Mouse (Mus musculus): ENCODE data around the gene Adam12. TPM values are rescaled to one million over a fixed set of nuclear protein-coding genes. Genes with fewer than 3 reads are reported as not detected.

The Adam12 gene
- total RNA-seq, 2 experiments from 2014 or later = 0.31 to 0.78 TPM

GRCm38 (mm10) chr7:133946757-133947345 is 285.1 kb downstream of the Adam12 start:
- TF ChIP-seq CTCF (IDR thresholded peaks at IDR 0.05) = no peak
- DNase-seq = no peak
- Histone ChIP-seq H3K4me3 (no peak overlapping the region), H3K27ac (no peak overlapping the region)
- intact Hi-C loops (cut with DNase I) = no loop called here

DNA sequence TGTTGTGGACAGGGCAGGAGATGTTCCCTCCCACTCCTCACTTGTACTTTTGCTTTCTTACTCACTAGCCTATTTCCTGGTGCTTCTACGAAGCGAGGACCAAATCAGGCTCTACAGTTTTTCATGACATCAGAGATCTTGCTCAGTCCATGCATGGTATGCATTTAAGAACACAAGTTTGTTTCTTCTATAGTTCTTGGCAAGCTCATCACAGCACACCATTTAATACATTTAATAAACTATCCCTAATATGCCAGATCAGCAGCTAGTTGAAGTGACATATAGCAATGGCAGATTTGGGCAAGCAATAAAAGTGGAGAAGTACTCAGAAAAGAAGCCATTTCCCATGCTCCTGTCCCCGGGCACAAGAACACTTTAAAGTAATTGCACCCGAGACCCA is 285.8 kb downstream of the Adam12 start:
- intact Hi-C loops (cut with DNase I) = no loop called here
- DNase-seq = no peak
- Histone ChIP-seq H3K4me3 (no peak overlapping the region), H3K27ac (no peak overlapping the region)
- TF ChIP-seq CTCF (IDR thresholded peaks at IDR 0.05) = no peak

- H3K27ac ChIP-seq = no peak overlapping the region
- no peak for DNase-seq
- no peak for TF ChIP-seq CTCF (IDR thresholded peaks at IDR 0.05)
- intact Hi-C loops (cut with DNase I) = no loop called here
- no peak overlapping the region for H3K4me3 ChIP-seq
These were observed 291.5 kb downstream of the Adam12 start for GRCm38 (mm10) chr7:133940405-133940804.

DNA sequence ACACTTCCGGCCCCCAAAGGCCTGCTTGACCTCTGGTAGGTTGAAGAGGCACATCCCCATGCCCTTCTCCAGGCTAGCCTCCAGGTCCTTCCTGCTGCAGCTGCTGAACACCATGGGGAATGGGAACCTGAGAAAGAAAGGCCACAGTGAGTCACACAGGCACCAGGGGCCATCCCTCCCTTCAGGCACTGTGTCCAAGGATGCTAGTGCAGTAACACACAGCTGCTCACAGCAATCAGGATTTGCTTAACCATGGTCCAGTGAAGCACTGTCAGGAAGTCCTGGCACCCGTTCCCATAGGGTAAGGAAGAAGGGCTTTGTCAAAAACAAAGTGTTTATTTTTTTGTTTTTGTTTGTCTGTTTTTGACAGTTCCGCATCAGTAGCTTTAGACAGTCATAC is 294.5 kb downstream of the Adam12 start:
- Histone ChIP-seq H3K4me3 (no peak overlapping the region), H3K27ac (no peak overlapping the region)
- intact Hi-C loops (cut with DNase I) = no loop called here
- DNase-seq = no peak
- TF ChIP-seq CTCF (IDR thresholded peaks at IDR 0.05) = no peak

DNA sequence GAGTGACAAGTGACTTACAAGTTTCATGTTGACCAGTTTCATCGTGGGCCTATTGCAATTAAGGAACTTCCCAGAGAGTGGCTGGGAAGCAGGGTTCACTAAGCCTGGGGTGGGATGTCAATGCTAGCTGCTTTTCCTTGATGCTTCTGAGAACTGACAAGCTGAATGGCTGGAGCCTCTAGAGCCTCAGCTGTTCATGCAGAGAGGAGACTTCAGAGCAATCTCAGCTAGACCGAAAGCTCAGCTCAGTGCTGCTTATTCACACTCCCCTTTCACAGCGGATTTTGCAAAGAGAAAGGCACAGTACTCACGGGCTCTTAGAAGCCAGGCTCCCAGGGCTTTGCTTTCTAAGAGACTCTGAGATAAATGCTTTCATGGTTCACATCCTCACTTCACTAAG is 295.6 kb downstream of the Adam12 start:
- Histone ChIP-seq H3K27ac (no peak overlapping the region), H3K4me3 (no peak overlapping the region)
- intact Hi-C loops (cut with DNase I) = no loop called here
- TF ChIP-seq CTCF (IDR thresholded peaks at IDR 0.05) = no peak
- no peak for DNase-seq

DNA sequence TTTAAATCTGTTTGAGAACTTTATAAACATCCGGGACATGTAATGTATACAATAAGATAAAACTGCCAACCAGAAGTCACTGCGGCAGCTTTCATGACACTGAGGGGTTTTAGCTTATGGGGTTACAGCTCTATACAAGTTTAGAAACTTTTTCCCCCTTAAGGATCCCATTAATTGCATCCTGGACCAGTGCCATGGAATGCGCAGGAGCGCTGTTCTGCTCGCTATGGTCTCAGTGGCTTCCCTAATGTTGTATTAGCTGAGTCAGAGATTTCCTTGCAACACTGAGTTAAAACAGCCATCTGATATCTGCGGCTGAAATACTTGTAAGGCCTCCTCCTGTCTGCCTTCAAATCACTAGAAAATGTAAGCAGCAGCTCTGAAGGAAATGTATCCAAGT is 298.6 kb downstream of the Adam12 start:
- intact Hi-C loops (cut with DNase I) = no loop called here
- TF ChIP-seq CTCF (IDR thresholded peaks at IDR 0.05) = no peak
- Histone ChIP-seq H3K27ac (no peak overlapping the region), H3K4me3 (no peak overlapping the region)
- no peak for DNase-seq

- intact Hi-C loops (cut with DNase I) = no loop called here
- no peak for TF ChIP-seq CTCF (IDR thresholded peaks at IDR 0.05)
- Histone ChIP-seq H3K27ac (no peak overlapping the region), H3K4me3 (no peak overlapping the region)
- no peak for DNase-seq
These were observed 300.5 kb downstream of the Adam12 start for GRCm38 (mm10) chr7:133931481-133931880.

DNA sequence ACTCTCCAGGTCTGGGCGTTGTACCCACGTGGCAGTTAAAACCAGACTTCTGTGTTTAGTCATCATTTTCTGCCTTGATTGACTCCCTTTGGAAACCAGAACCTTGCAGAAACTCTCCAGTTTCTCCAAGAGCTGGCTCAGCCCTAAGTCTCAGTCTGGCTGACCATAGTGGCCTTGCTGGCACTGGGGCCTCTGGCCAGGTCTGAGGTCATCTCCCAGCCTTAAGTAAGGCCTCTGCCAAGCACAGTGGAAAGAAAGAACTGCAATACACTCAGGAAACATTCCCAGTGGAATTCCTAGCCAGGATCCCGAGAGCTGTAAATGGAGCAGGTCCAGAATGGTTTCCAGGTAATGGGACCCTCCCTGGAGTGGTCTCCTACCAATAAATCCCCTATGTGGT is 303.0 kb downstream of the Adam12 start:
- H3K27ac ChIP-seq = no peak overlapping the region
- TF ChIP-seq CTCF (IDR thresholded peaks at IDR 0.05) = no peak
- intact Hi-C loops (cut with DNase I) = no loop called here
- peak; percentile 47 for DNase-seq
- H3K4me3 ChIP-seq = no peak overlapping the region

DNA sequence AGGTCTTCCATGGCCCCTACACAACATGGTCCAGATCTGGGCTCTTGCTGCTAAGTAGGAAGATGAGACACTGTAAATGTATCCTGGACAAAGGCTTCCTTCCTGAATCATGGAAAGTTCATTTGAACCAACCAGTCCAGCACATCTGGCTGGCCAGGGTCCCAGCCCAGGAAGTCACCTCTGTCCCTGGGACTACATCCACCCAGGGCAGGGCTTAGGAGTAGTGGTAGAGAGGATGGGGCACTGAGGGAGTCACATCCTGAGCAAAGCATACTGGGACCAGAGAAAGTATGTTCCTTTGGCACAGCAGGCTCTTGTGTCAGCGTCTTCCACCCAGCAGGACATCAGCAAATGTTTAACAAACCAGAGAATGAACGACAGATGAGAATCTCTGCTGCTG is 306.2 kb downstream of the Adam12 start:
- H3K27ac ChIP-seq = no peak overlapping the region
- intact Hi-C loops (cut with DNase I) = no loop called here
- TF ChIP-seq CTCF (IDR thresholded peaks at IDR 0.05) = no peak
- no peak for DNase-seq
- no peak overlapping the region for H3K4me3 ChIP-seq

- intact Hi-C loops (cut with DNase I) = no loop called here
- Histone ChIP-seq H3K27ac (no peak overlapping the region), H3K4me3 (no peak overlapping the region)
- no peak for TF ChIP-seq CTCF (IDR thresholded peaks at IDR 0.05)
- no peak for DNase-seq
These were observed 308.0 kb downstream of the Adam12 start for GRCm38 (mm10) chr7:133923994-133924393.

GRCm38 (mm10) chr7:133921291-133921690 is 310.7 kb downstream of the Adam12 start:
- no peak for DNase-seq
- no peak overlapping the region for H3K4me3 ChIP-seq
- H3K27ac ChIP-seq = no peak overlapping the region
- TF ChIP-seq CTCF (IDR thresholded peaks at IDR 0.05) = no peak
- intact Hi-C loops (cut with DNase I) = no loop called here

- no peak for TF ChIP-seq CTCF (IDR thresholded peaks at IDR 0.05)
- intact Hi-C loops (cut with DNase I) = no loop called here
- Histone ChIP-seq H3K4me3 (no peak overlapping the region), H3K27ac (no peak overlapping the region)
- DNase-seq = no peak
These were observed 311.2 kb downstream of the Adam12 start for GRCm38 (mm10) chr7:133920724-133921123.

DNA sequence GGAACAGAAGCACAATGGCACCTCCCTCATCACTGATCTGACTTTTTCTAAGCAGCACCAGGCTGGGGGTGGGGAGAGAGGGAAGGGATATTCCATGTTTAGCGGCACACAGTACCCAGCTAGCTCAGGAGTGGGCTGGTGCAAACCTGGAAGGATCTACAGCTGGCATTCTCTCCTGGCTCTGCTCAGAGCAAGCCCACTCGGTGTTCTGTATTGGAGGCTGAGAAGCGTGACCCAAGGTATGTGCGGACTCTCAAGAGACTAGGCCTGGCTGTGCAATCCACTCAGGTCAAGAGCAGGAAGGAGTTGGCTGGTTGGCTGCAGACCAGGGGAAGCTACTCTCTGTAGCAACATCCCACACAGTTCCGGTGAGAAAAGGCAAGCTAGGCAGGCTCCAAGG is 312.0 kb downstream of the Adam12 start:
- H3K4me3 ChIP-seq = no peak overlapping the region
- DNase-seq = peak; percentile 26
- no peak overlapping the region for H3K27ac ChIP-seq
- no peak for TF ChIP-seq CTCF (IDR thresholded peaks at IDR 0.05)
- intact Hi-C loops (cut with DNase I) = no loop called here

DNA sequence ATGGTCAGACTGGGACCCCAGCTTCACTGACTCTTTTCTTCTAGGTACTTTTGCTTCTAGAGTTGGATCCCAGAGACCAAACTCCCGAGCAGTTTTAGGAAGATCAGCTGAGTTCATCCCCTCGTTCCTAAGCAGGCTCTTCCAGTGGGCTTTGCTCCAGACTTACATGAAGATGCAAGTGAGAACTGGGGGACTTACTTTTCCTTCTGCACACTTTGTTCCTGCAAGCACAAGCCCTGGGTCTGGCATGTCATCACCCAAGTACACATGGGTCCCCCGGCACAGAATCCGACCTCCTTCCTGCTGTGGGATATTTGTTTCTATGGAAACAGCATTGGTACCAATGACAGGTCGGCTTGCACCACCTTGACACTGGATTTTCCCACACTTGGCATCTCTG is 312.6 kb downstream of the Adam12 start:
- Histone ChIP-seq H3K27ac (no peak overlapping the region), H3K4me3 (no peak overlapping the region)
- TF ChIP-seq CTCF (IDR thresholded peaks at IDR 0.05) = no peak
- intact Hi-C loops (cut with DNase I) = no loop called here
- DNase-seq = no peak
